Mouse (Mus musculus) forebrain, embryonic 11.5 days (tissue): ENCODE measurements around the gene Slc35f6. TPM values are rescaled to one million over a fixed set of nuclear protein-coding genes. Genes with fewer than 3 reads are reported as not detected.

Experiments
- ATAC-seq: fragments of 200-750 bp; cut with Nextera tagmentation; replicated peaks from 2 replicates; pipeline ENCODE4 v1.8.0; 2017; ENCODE audit warnings: moderate TSS enrichment; ENCODE audit not compliant: low FRiP score
- DNase-seq: peaks from one replicate; pipeline ENCODE4 v3.0.0-alpha.2; 2017; ENCODE audit warnings: low spot score
- H3K27ac ChIP-seq: fragments of 300-500 bp; sonication (generic); 2 replicates; pipeline ENCODE4 v1.5.1; 2014; ENCODE audit warnings: low read depth, low read length
- H3K27me3 ChIP-seq: fragments of 300-500 bp; sonication (generic); 2 replicates; pipeline ENCODE4 v1.6.1; 2014; ENCODE audit warnings: mild to moderate bottlenecking, low read length, mixed read lengths; ENCODE audit not compliant: control insufficient read depth, insufficient read depth
- H3K36me3 ChIP-seq: fragments of 300-500 bp; sonication (generic); 2 replicates; pipeline ENCODE4 v1.6.1; 2014; ENCODE audit warnings: mild to moderate bottlenecking, low read length, moderate library complexity, mixed read lengths; ENCODE audit not compliant: control insufficient read depth, insufficient read depth
- H3K4me1 ChIP-seq: fragments of 300-500 bp; sonication (generic); replicated peaks from 2 replicates; pipeline ENCODE4 v1.6.1; 2014; ENCODE audit warnings: low read length, mixed read lengths; ENCODE audit not compliant: control insufficient read depth, insufficient read depth
- H3K4me2 ChIP-seq: fragments of 300-500 bp; sonication (generic); 2 replicates; pipeline ENCODE4 v1.6.1; 2014; ENCODE audit warnings: low read depth, mild to moderate bottlenecking, low read length, moderate library complexity, mixed read lengths; ENCODE audit not compliant: severe bottlenecking
- H3K4me3 ChIP-seq: fragments of 300-500 bp; sonication (generic); 2 replicates; pipeline ENCODE4 v1.5.1; 2014; ENCODE audit warnings: low read depth, low read length
- H3K9ac ChIP-seq: fragments of 300-500 bp; sonication (generic); 2 replicates; pipeline ENCODE4 v1.6.1; 2014; ENCODE audit warnings: low read length
- H3K9me3 ChIP-seq: fragments of 300-500 bp; sonication (generic); 2 replicates; pipeline ENCODE4 v1.6.1; 2016; ENCODE audit warnings: low read length, mixed read lengths; ENCODE audit not compliant: control insufficient read depth
- WGBS: fragments of 180-500 bp; shearing (Covaris S2); extraction: QIAGEN DNeasy Blood & Tissue Kit; methylation state at CpG from one replicate; pipeline ENCODE4 v1.1.7; 2014; 5-methylcytosine and 5-hydroxymethylcytosine counted together
- polyA plus RNA-seq: library from polyadenylated mRNA; unstranded; fragments of >200 nt; fragmentation: Nextera tagmentation; extraction: Ambion mirVana; gene quantifications from 2 replicates; pipeline ENCODE4 v1.2.1, GENCODE M21; 2014

The Slc35f6 gene
- polyA plus RNA-seq, 1 experiment from 2014 or later = 24.1 TPM

DNA sequence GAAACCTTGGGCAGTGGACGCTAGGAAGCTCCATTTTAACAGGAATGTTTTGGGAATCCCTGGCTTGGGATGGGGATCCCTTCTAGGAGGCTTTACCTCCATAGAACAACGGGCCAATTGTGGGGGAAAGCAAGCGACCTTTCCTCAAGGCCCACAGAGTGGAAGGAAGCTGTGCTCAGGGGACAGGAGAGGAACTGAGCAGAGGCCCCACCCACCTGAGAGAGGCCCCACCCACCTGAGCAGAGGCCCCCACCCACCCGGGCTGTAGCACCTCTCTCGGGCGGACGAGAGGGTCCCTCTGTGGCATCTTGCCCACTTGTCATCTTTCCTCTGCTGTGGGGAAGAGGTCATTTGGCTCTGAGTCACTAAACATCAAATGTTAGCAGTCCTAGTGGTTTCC lies 10.7 kb upstream of the Slc35f6 start:
- 62% methylated on average over 7 of the region's 7 CpGs for WGBS
- ATAC-seq = no peak
- H3K36me3 ChIP-seq = no peaks in the 10 kb centered on the region
- H3K4me2 ChIP-seq = no peak overlapping the region
- H3K4me1 ChIP-seq = no peaks in the 10 kb centered on the region
- no peak overlapping the region for H3K4me3 ChIP-seq
- H3K27me3 ChIP-seq = no peaks in the 10 kb centered on the region
- no peak overlapping the region for H3K27ac ChIP-seq
- no peak for DNase-seq
- H3K9me3 ChIP-seq = no peaks in the 10 kb centered on the region
- no peak overlapping the region for H3K9ac ChIP-seq

DNA sequence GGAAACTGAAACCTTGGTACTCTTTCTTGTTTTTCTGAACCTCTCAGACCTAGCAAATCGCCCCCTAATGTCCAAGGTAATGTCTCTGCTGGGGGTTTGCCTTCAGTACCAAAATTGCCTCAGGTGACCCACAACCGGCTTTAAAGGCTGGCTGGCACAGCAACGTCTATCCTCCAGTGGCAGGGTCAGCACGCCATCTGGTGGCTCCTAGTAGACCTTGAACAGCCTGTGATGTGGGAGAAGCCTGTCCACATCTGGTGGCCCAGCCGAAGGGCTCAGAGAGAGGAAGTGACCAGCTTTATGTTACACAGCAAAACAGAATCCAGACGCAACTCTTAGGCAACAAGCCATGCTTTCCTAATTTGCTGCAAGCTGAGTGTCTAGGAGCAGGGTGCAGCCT lies 9.7 kb upstream of the Slc35f6 start:
- no peak overlapping the region for H3K27ac ChIP-seq
- H3K27me3 ChIP-seq = no peaks in the 10 kb centered on the region
- 7% methylated on average over 6 of the region's 6 CpGs for WGBS
- H3K36me3 ChIP-seq = no peaks in the 10 kb centered on the region
- DNase-seq (peak; percentile 80), ATAC-seq (no peak)
- H3K9me3 ChIP-seq = no peaks in the 10 kb centered on the region
- H3K9ac ChIP-seq = no peak overlapping the region
- H3K4me2 ChIP-seq = no peak overlapping the region
- H3K4me1 ChIP-seq = no peaks in the 10 kb centered on the region
- H3K4me3 ChIP-seq = no peak overlapping the region

DNA sequence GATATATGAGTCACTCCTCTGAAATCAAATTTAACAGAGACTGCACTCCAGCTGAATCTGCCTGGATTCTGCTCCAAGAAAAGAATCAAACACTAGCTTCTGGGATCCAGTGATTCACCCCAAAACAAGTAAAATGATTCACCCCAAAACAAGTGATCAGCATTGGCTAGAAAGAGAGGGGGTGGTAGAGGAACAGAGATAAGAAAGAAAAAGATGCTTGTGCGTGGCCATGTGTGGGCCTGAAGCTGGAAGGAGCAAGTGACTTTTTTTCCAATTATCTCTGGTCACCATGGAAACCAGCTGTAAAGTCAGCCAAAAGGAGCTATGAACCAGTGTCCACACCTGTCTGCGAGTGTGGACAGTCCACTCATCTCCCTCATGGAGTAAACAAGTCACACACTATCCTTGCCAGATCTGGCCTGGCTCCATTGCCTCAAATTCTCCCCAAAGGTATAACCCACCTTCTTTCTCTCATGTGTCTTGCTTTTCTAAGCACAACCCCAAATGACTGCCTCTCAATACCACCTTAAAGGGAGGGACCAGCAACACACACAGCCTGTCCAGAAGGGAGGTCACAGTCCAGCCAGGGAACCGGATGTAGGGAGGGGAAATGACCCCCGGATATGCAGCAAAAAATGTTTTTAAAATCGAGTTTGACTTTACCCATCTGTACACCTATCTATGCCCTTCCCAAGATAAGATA lies 4.1 kb upstream of the Slc35f6 start:
- 66% methylated on average over 5 of the region's 5 CpGs for WGBS
- 0 out of 2 replicates have a peak, but pooled peaks cover 3% of the 10 kb centered on the region for H3K4me1 ChIP-seq
- no peak overlapping the region for H3K27ac ChIP-seq
- ATAC-seq (no peak), DNase-seq (no peak)
- H3K4me2 ChIP-seq = no peak overlapping the region
- H3K36me3 ChIP-seq = no peaks in the 10 kb centered on the region
- H3K4me3 ChIP-seq = no peak overlapping the region
- H3K9me3 ChIP-seq = no peaks in the 10 kb centered on the region
- H3K27me3 ChIP-seq = no peaks in the 10 kb centered on the region
- H3K9ac ChIP-seq = no peak overlapping the region

DNA sequence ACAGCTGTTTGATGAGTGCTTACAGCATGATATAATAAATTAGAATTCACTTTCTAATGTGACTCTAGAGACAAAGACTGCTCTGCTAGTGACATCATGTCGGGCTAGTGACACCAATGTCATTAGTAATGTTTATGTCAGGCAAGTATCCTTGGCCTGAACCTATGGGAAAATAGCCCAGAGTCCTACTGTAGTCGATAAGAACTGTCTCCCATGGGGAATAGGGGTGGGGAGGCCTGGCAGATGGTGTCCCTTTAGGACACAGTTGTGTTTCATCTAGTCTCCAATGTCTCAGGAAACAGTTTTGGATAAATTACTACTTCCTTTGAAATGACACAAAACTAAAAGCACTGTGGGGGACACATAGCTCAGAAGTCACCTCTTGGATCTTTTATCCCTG lies 1.7 kb upstream of the Slc35f6 start:
- ATAC-seq = no peak
- no peak overlapping the region for H3K4me3 ChIP-seq
- H3K27ac ChIP-seq = no peak overlapping the region
- no peaks in the 10 kb centered on the region for H3K27me3 ChIP-seq
- no peak overlapping the region for H3K9ac ChIP-seq
- 74% methylated on average over 2 of the region's 2 CpGs for WGBS
- no peak overlapping the region for H3K4me2 ChIP-seq
- DNase-seq = no peak
- no peaks in the 10 kb centered on the region for H3K36me3 ChIP-seq
- 0 out of 2 replicates have a peak, but pooled peaks cover 3% of the 10 kb centered on the region for H3K4me1 ChIP-seq
- H3K9me3 ChIP-seq = no peaks in the 10 kb centered on the region

GRCm38 (mm10) chr5:30647396-30647795 lies 337 bp upstream of the Slc35f6 start:
- no peaks in the 10 kb centered on the region for H3K36me3 ChIP-seq
- H3K4me3 ChIP-seq = peak overlapping the region; percentile 66
- H3K4me2 ChIP-seq = peak overlapping the region; percentile 93
- no peak overlapping the region for H3K27ac ChIP-seq
- DNase-seq (no peak), ATAC-seq (no peak)
- 0 out of 2 replicates have a peak, but pooled peaks cover 3% of the 10 kb centered on the region for H3K4me1 ChIP-seq
- H3K9me3 ChIP-seq = no peaks in the 10 kb centered on the region
- peak overlapping the region; percentile 71 for H3K9ac ChIP-seq
- 21% methylated on average over 9 of the region's 9 CpGs for WGBS
- no peaks in the 10 kb centered on the region for H3K27me3 ChIP-seq

GRCm38 (mm10) chr5:30649558-30649957 lies 1.8 kb downstream of the Slc35f6 start:
- Histone ChIP-seq H3K4me3 (no peak overlapping the region), H3K4me2 (no peak overlapping the region), H3K36me3 (no peaks in the 10 kb centered on the region), H3K27ac (no peak overlapping the region), H3K27me3 (no peaks in the 10 kb centered on the region), H3K4me1 (0 out of 2 replicates have a peak, but pooled peaks cover 3% of the 10 kb centered on the region), H3K9me3 (no peaks in the 10 kb centered on the region), H3K9ac (no peak overlapping the region)
- 79% methylated on average over 4 of the region's 4 CpGs for WGBS
- DNase-seq (no peak), ATAC-seq (no peak)

DNA sequence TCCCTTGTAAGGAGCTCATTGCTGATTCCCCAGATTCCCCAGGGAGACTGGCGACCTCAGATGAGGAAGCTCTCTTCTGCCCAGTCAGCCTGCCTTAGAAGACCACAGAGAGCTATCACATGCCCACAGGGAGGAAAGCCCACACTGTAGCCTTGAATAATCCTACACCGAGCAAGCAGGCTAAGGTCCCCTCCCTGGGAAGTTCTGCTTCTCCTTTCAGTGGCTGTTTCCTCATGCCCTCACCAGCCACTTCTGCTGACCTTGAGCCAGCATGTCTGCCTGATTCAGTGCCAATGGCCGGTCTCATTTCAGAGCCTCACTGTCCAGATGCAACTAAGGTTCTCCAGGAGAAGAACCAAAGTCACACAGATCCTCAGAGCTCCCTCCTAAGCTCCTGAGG lies 3.0 kb downstream of the Slc35f6 start:
- Histone ChIP-seq H3K4me3 (no peak overlapping the region), H3K4me2 (no peak overlapping the region), H3K36me3 (no peaks in the 10 kb centered on the region), H3K9ac (no peak overlapping the region), H3K4me1 (0 out of 2 replicates have a peak, but pooled peaks cover 3% of the 10 kb centered on the region), H3K27me3 (no peaks in the 10 kb centered on the region), H3K27ac (no peak overlapping the region), H3K9me3 (no peaks in the 10 kb centered on the region)
- no peak for DNase-seq
- 74% methylated on average over 3 of the region's 3 CpGs for WGBS
- ATAC-seq = no peak

DNA sequence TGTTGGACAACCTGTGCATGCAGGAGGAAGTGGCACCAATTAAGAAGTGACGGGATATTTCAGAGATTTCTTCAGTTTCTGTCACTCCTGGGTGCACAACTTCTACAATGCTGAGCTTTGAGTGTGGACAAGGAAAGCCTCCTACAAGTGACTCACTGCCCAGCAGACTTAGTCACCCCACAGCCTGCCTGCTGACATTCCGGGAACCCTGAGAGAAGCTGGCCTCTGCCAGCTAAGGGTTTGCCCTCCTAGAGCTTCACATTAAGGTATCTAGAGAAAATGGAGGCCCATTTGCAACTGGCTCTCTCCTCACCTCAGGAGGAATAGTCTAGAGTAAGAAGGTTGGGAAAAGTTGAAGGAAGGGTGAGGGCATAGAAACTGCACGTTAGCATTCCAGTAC lies 3.8 kb downstream of the Slc35f6 start:
- Histone ChIP-seq H3K4me2 (no peak overlapping the region), H3K27me3 (no peaks in the 10 kb centered on the region), H3K27ac (no peak overlapping the region), H3K36me3 (no peaks in the 10 kb centered on the region), H3K9me3 (no peaks in the 10 kb centered on the region), H3K4me1 (0 out of 2 replicates have a peak, but pooled peaks cover 3% of the 10 kb centered on the region), H3K9ac (no peak overlapping the region), H3K4me3 (no peak overlapping the region)
- no peak for DNase-seq
- ATAC-seq = no peak
- WGBS = 92% methylated on average over 3 of the region's 3 CpGs

DNA sequence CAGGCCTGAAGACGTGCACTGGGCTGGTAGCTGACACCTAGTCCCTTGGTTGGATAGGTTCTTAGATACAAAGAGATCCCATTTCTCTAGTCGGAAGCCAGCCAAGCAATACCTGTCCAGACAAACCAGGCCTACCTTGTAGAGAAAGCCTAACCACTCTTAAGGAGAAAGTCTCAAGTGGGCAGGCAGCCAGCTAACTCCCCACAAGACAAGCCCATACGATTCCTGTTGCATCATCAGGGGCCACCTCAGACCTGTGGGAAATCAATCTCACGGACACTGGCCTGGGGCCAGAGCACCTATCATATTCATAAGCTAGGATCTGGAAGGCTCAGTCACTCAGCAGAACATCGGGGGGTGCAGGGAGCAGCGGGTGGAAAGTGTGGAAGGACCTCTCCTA lies 5.5 kb downstream of the Slc35f6 start:
- no peaks in the 10 kb centered on the region for H3K9me3 ChIP-seq
- no peak overlapping the region for H3K9ac ChIP-seq
- no peak overlapping the region for H3K4me2 ChIP-seq
- DNase-seq (no peak), ATAC-seq (no peak)
- no peak overlapping the region for H3K27ac ChIP-seq
- no peaks in the 10 kb centered on the region for H3K36me3 ChIP-seq
- H3K4me1 ChIP-seq = 0 out of 2 replicates have a peak, but pooled peaks cover 3% of the 10 kb centered on the region
- H3K27me3 ChIP-seq = no peaks in the 10 kb centered on the region
- WGBS = 89% methylated on average over 6 of the region's 6 CpGs
- no peak overlapping the region for H3K4me3 ChIP-seq
